Mouse (Mus musculus) small intestine, adult 2 months (tissue): Measurements from ENCODE around the gene Zfp580.

Experiments used
- CTCF ChIP-seq: fragments of 200-500 bp; IDR thresholded peaks from 2 replicates; pipeline ENCODE4 v1.5.1; 2012; ENCODE audit warnings: low read depth, mild to moderate bottlenecking, control low read depth, inconsistent platforms, low read length, moderate library complexity, mixed read lengths; ENCODE audit not compliant: insufficient replicate concordance, insufficient read length; ENCODE audit errors: extremely low read depth
- POLR2A ChIP-seq: fragments of 200-500 bp; IDR thresholded peaks from 2 replicates; pipeline ENCODE4 v1.6.1; 2012; ENCODE audit warnings: low read depth, mild to moderate bottlenecking, control low read depth, inconsistent platforms, low read length, moderate library complexity

GRCm38 (mm10) chr7:5064886-5065285, 13.5 kb downstream of the Zfp580 start:
- no peak for TF ChIP-seq POLR2A
- TF ChIP-seq CTCF = no peak
